Mouse (Mus musculus) lung, embryonic 16.5 days (tissue): ENCODE results near the gene Mief1. TPM values are rescaled to one million over a fixed set of nuclear protein-coding genes. Genes with fewer than 3 reads are reported as not detected.
A peak's percentile ranks its signal among the peaks of the same experiment; 100 is the strongest.

ENCODE experiments used
- ATAC-seq: fragments of 200-750 bp; cut with Nextera tagmentation; 2 replicates; pipeline ENCODE4 v1.8.0; 2017; ENCODE audit warnings: low read depth, mild to moderate bottlenecking, moderate library complexity
- H3K27ac ChIP-seq: fragments of 300-500 bp; sonication (generic); 2 replicates; pipeline ENCODE4 v1.5.1; 2014; ENCODE audit warnings: mild to moderate bottlenecking, control low read depth, low read length
- H3K27me3 ChIP-seq: fragments of 300-500 bp; sonication (generic); 2 replicates; pipeline ENCODE4 v1.6.1; 2014; ENCODE audit warnings: low read depth, low read length, mixed read lengths; ENCODE audit not compliant: control insufficient read depth, insufficient read depth
- H3K36me3 ChIP-seq: fragments of 300-500 bp; sonication (generic); 2 replicates; pipeline ENCODE4 v1.6.1; 2014; ENCODE audit warnings: low read length; ENCODE audit not compliant: control insufficient read depth, insufficient read depth
- H3K4me1 ChIP-seq: fragments of 300-500 bp; sonication (generic); replicated peaks from 2 replicates; pipeline ENCODE4 v1.6.1; 2014; ENCODE audit warnings: low read length, mixed read lengths; ENCODE audit not compliant: control insufficient read depth, insufficient read depth
- H3K4me2 ChIP-seq: fragments of 300-500 bp; sonication (generic); 2 replicates; pipeline ENCODE4 v1.6.1; 2014; ENCODE audit warnings: low read depth, low read length, control low read depth
- H3K4me3 ChIP-seq: fragments of 300-500 bp; sonication (generic); 2 replicates; pipeline ENCODE4 v1.5.1; 2014; ENCODE audit warnings: mild to moderate bottlenecking, low read length, control low read depth
- H3K9ac ChIP-seq: fragments of 300-500 bp; sonication (generic); 2 replicates; pipeline ENCODE4 v1.6.1; 2014; ENCODE audit warnings: low read length, control low read depth
- H3K9me3 ChIP-seq: fragments of 300-500 bp; sonication (generic); 2 replicates; pipeline ENCODE4 v1.6.1; 2016; ENCODE audit warnings: low read length; ENCODE audit not compliant: control insufficient read depth
- WGBS: fragments of 180-500 bp; shearing (Covaris S2); extraction: QIAGEN DNeasy Blood & Tissue Kit; methylation state at CpG from one replicate; pipeline ENCODE4 v1.1.7; 2014; 5-methylcytosine and 5-hydroxymethylcytosine counted together
- polyA plus RNA-seq: library from polyadenylated mRNA; unstranded; fragments of >200 nt; fragmentation: Nextera tagmentation; extraction: Ambion mirVana; gene quantifications from 2 replicates; pipeline ENCODE4 v1.2.1, GENCODE M21; 2015

Gene Mief1
- polyA plus RNA-seq, 1 experiment from 2014 or later, result 28.4 TPM

- no peaks in the 10 kb centered on the region for H3K27me3 ChIP-seq
- 78% methylated on average over 7 of the region's 7 CpGs for WGBS
- H3K9ac ChIP-seq, result no peak overlapping the region
- no peak overlapping the region for H3K4me3 ChIP-seq
- no peak overlapping the region for H3K4me2 ChIP-seq
- H3K4me1 ChIP-seq, result no peaks in the 10 kb centered on the region
- no peak for ATAC-seq
- no peaks in the 10 kb centered on the region for H3K36me3 ChIP-seq
- no peaks in the 10 kb centered on the region for H3K9me3 ChIP-seq
- H3K27ac ChIP-seq, result no peak overlapping the region
Measured at GRCm38 (mm10) chr15:80223751-80224150, 10.1 kb upstream of the Mief1 start.

GRCm38 (mm10) chr15:80225208-80225607 is 8.6 kb upstream of the Mief1 start:
- peak; percentile 49; the same call in 1 of the 2 replicates for ATAC-seq
- Histone ChIP-seq H3K27ac (no peak overlapping the region), H3K4me1 (no peaks in the 10 kb centered on the region), H3K36me3 (no peaks in the 10 kb centered on the region), H3K9me3 (no peaks in the 10 kb centered on the region), H3K4me2 (no peak overlapping the region), H3K27me3 (no peaks in the 10 kb centered on the region), H3K9ac (no peak overlapping the region), H3K4me3 (no peak overlapping the region)
- 26% methylated on average over 9 of the region's 9 CpGs for WGBS

GRCm38 (mm10) chr15:80225796-80226195 is 8.0 kb upstream of the Mief1 start:
- Histone ChIP-seq H3K4me2 (no peak overlapping the region), H3K36me3 (no peaks in the 10 kb centered on the region), H3K4me3 (no peak overlapping the region), H3K9me3 (no peaks in the 10 kb centered on the region), H3K9ac (no peak overlapping the region), H3K4me1 (no peaks in the 10 kb centered on the region), H3K27ac (no peak overlapping the region), H3K27me3 (no peaks in the 10 kb centered on the region)
- WGBS, result 47% methylated on average over 2 of the region's 2 CpGs
- no peak for ATAC-seq

- Histone ChIP-seq H3K9me3 (no peaks in the 10 kb centered on the region), H3K4me1 (peaks cover 2% of the 10 kb centered on the region), H3K27me3 (no peaks in the 10 kb centered on the region), H3K27ac (no peak overlapping the region), H3K4me2 (no peak overlapping the region), H3K36me3 (no peaks in the 10 kb centered on the region), H3K9ac (no peak overlapping the region), H3K4me3 (no peak overlapping the region)
- ATAC-seq, result no peak
- 71% methylated on average over 17 of the region's 17 CpGs for WGBS
Measured at GRCm38 (mm10) chr15:80228071-80228800, 5.6 kb upstream of the Mief1 start.

- ATAC-seq, result no peak
- Histone ChIP-seq H3K9ac (no peak overlapping the region), H3K27ac (no peak overlapping the region), H3K4me3 (no peak overlapping the region), H3K9me3 (no peaks in the 10 kb centered on the region), H3K4me2 (no peak overlapping the region), H3K27me3 (no peaks in the 10 kb centered on the region), H3K36me3 (peaks cover 14% of the 10 kb centered on the region), H3K4me1 (peaks cover 12% of the 10 kb centered on the region)
- 68% methylated on average over 2 of the region's 2 CpGs for WGBS
Measured at GRCm38 (mm10) chr15:80232331-80232730, 1.5 kb upstream of the Mief1 start.

GRCm38 (mm10) chr15:80233053-80233452 is 765 bp upstream of the Mief1 start:
- H3K4me3 ChIP-seq, result peak overlapping the region; percentile 95; the same call in 1 of the 2 replicates
- H3K4me2 ChIP-seq, result peak overlapping the region; percentile 90
- peak overlapping the region; percentile 61 for H3K9ac ChIP-seq
- H3K9me3 ChIP-seq, result no peaks in the 10 kb centered on the region
- peaks cover 12% of the 10 kb centered on the region for H3K4me1 ChIP-seq
- 55% methylated on average over 4 of the region's 4 CpGs for WGBS
- ATAC-seq, result no peak
- no peaks in the 10 kb centered on the region for H3K27me3 ChIP-seq
- peaks cover 15% of the 10 kb centered on the region for H3K36me3 ChIP-seq
- H3K27ac ChIP-seq, result peak overlapping the region; percentile 80

- H3K4me3 ChIP-seq, result peak within 1 kb of the TSS; percentile 95
- H3K27ac ChIP-seq, result no peak within 1 kb of the TSS
- no peaks in the 10 kb centered on the region for H3K27me3 ChIP-seq
- 92% methylated on average over 9 of the region's 9 CpGs for WGBS
- peaks cover 12% of the 10 kb centered on the region for H3K4me1 ChIP-seq
- peak within 1 kb of the TSS; percentile 93 for H3K9ac ChIP-seq
- no peaks in the 10 kb centered on the region for H3K9me3 ChIP-seq
- peaks cover 31% of the 10 kb centered on the region for H3K36me3 ChIP-seq
- ATAC-seq, result no peak
- peak within 1 kb of the TSS; percentile 90 for H3K4me2 ChIP-seq
Measured at GRCm38 (mm10) chr15:80235535-80235934, 1.7 kb downstream of the Mief1 start, which contains the start of gene AC140267.1. AC140267.1 (plus strand) TSS chr15:80235835.

- WGBS, result 94% methylated on average over 12 of the region's 12 CpGs
Measured at GRCm38 (mm10) chr15:80248135-80248534, 14.3 kb downstream of the Mief1 start.

GRCm38 (mm10) chr15:80248596-80248995 is 14.8 kb downstream of the Mief1 start:
- Histone ChIP-seq H3K9me3 (no peaks in the 10 kb centered on the region), H3K36me3 (peaks cover 48% of the 10 kb centered on the region), H3K4me3 (no peak overlapping the region), H3K4me2 (no peak overlapping the region), H3K4me1 (peaks cover under 1% of the 10 kb centered on the region), H3K27me3 (no peaks in the 10 kb centered on the region), H3K27ac (no peak overlapping the region), H3K9ac (no peak overlapping the region)
- ATAC-seq, result no peak
- WGBS, result 80% methylated on average over 1 of the region's 1 CpGs

More at GRCm38 (mm10) chr15:80248135-80248534, 14.3 kb downstream of the Mief1 start:
- H3K4me1 ChIP-seq, result no peaks in the 10 kb centered on the region; the same call in 1 of the 2 replicates
- no peaks in the 10 kb centered on the region for H3K9me3 ChIP-seq
- no peaks in the 10 kb centered on the region for H3K27me3 ChIP-seq
- H3K36me3 ChIP-seq, result peaks cover 48% of the 10 kb centered on the region
- no peak overlapping the region for H3K9ac ChIP-seq
- H3K4me2 ChIP-seq, result no peak overlapping the region
- H3K4me3 ChIP-seq, result no peak overlapping the region
- no peak overlapping the region for H3K27ac ChIP-seq
- no peak for ATAC-seq
